Mouse (Mus musculus): ENCODE measurements around the gene Mtrex.

Mtrex gene

GRCm38 (mm10) chr13:112823911-112824648, 103.1 kb downstream of the Mtrex start:
- DNase-seq = no peak

GRCm38 (mm10) chr13:112823236-112823910, 103.8 kb downstream of the Mtrex start:
- no peak for DNase-seq

- DNase-seq = no peak
These were observed 104.8 kb downstream of the Mtrex start for GRCm38 (mm10) chr13:112822413-112822812.

- no peak for DNase-seq
These were observed 109.1 kb downstream of the Mtrex start for GRCm38 (mm10) chr13:112818125-112818524.
